Mouse (Mus musculus) MEL (cell line): ENCODE measurements around the gene Exoc3l2. TPM values are rescaled to one million over a fixed set of nuclear protein-coding genes. Genes with fewer than 3 reads are reported as not detected.

Experiments used
- DNase-seq: peaks from one replicate; pipeline ENCODE4 v3.0.0; 2011; ENCODE audit warnings: low read depth, low spot score
- H3K27ac ChIP-seq: 2 replicates; pipeline ENCODE4 v1.5.1; 2012; ENCODE audit warnings: low read depth, mild to moderate bottlenecking, control low read depth, low read length, moderate library complexity; ENCODE audit not compliant: control insufficient read depth
- H3K27me3 ChIP-seq, 2 experiments: fragments of 150-350 bp in 1 of 2; sonication (generic) in 1 of 2; 2 replicates each; pipeline ENCODE4 v1.6.1; 2012; ENCODE audit warnings: low read length in 2 of 2, mild to moderate bottlenecking in 2 of 2, improper control_type of control experiment in 1 of 2, moderate library complexity in 1 of 2; ENCODE audit not compliant: insufficient read depth in 2 of 2, control insufficient read depth in 1 of 2
- H3K36me3 ChIP-seq, 2 experiments: 2 replicates each; pipeline ENCODE4 v1.6.1; 2012 to 2014; ENCODE audit warnings: low read length in 2 of 2, improper control_type of control experiment in 1 of 2, inconsistent platforms in 1 of 2, mild to moderate bottlenecking in 1 of 2; ENCODE audit not compliant: insufficient read depth in 2 of 2, control insufficient read depth in 1 of 2
- H3K4me1 ChIP-seq, 2 experiments: fragments of 150-350 bp in 1 of 2; sonication (generic) in 1 of 2; 2 replicates each; pipeline ENCODE4 v1.6.1; 2012; ENCODE audit warnings: low read length in 2 of 2, improper control_type of control experiment in 1 of 2, mild to moderate bottlenecking in 1 of 2; ENCODE audit not compliant: insufficient read depth in 2 of 2, control insufficient read depth in 1 of 2
- H3K4me3 ChIP-seq, 2 experiments: fragments of 150-350 bp in 1 of 2; sonication (generic) in 1 of 2; 2 replicates each; pipeline ENCODE4 v1.5.1; 2012; ENCODE audit warnings: low read depth in 2 of 2, low read length in 2 of 2, mild to moderate bottlenecking in 2 of 2, moderate library complexity in 2 of 2, control low read depth in 1 of 2, improper control_type of control experiment in 1 of 2; ENCODE audit not compliant: control insufficient read depth in 1 of 2, insufficient read depth in 1 of 2
- H3K79me2 ChIP-seq: 2 replicates; pipeline ENCODE4 v1.6.1; 2012; ENCODE audit warnings: mild to moderate bottlenecking, low read length, moderate library complexity; ENCODE audit not compliant: control insufficient read depth, poor library complexity, insufficient read depth
- H3K9ac ChIP-seq: 2 replicates; pipeline ENCODE4 v1.6.1; 2012; ENCODE audit warnings: low read depth, mild to moderate bottlenecking, control low read depth, low read length, moderate library complexity; ENCODE audit not compliant: control insufficient read depth, poor library complexity, severe bottlenecking
- H3K9me3 ChIP-seq: fragments of 150-350 bp; sonication (generic); replicated peaks from 2 replicates; pipeline ENCODE4 v1.6.1; 2012; ENCODE audit warnings: mild to moderate bottlenecking, low read length, improper control_type of control experiment, moderate library complexity; ENCODE audit not compliant: insufficient read depth
- BHLHE40 ChIP-seq: IDR thresholded peaks from 2 replicates; pipeline ENCODE4 v1.6.1; 2012; ENCODE audit warnings: low read depth, mild to moderate bottlenecking, inconsistent platforms, low read length, improper control_type of control experiment, borderline replicate concordance
- CHD1 ChIP-seq: IDR thresholded peaks from 2 replicates; pipeline ENCODE4 v1.6.1; 2012; ENCODE audit warnings: low read depth, mild to moderate bottlenecking, inconsistent platforms, low read length, improper control_type of control experiment
- CHD2 ChIP-seq: IDR thresholded peaks from 2 replicates; pipeline ENCODE4 v1.6.1; 2011; ENCODE audit warnings: low read length, improper control_type of control experiment
- CTCF ChIP-seq, 3 experiments: IDR thresholded peaks in 2 of 3; conservative IDR thresholded peaks in 1 of 3; 2 replicates each; pipeline ENCODE4 v1.5.1; 2011 to 2012; ENCODE audit warnings: low read length in 3 of 3, low read depth in 2 of 3, mild to moderate bottlenecking in 2 of 3, improper control_type of control experiment in 1 of 3, inconsistent platforms in 1 of 3, mixed read lengths in 1 of 3, moderate library complexity in 1 of 3; ENCODE audit not compliant: control insufficient read depth in 1 of 3, insufficient read depth in 1 of 3, poor library complexity in 1 of 3, severe bottlenecking in 1 of 3
- ETS1 ChIP-seq: IDR thresholded peaks from 2 replicates; pipeline ENCODE4 v1.6.1; 2012; ENCODE audit warnings: low read depth, mild to moderate bottlenecking, inconsistent platforms, low read length, improper control_type of control experiment, moderate library complexity
- GATA1 ChIP-seq: IDR thresholded peaks from 2 replicates; pipeline ENCODE4 v1.6.1; 2011; ENCODE audit warnings: low read depth, low read length, improper control_type of control experiment
- HCFC1 ChIP-seq: IDR thresholded peaks from 2 replicates; pipeline ENCODE4 v1.6.1; 2012; ENCODE audit warnings: low read depth, mild to moderate bottlenecking, inconsistent platforms, low read length, improper control_type of control experiment, moderate library complexity
- JUND ChIP-seq: IDR thresholded peaks from 2 replicates; pipeline ENCODE4 v1.6.1; 2011; ENCODE audit warnings: low read depth, mild to moderate bottlenecking, improper control_type of control experiment, low read length
- KAT2A ChIP-seq: conservative IDR thresholded peaks from 2 replicates; pipeline ENCODE4 v1.6.1; 2012; ENCODE audit warnings: low read depth, low read length, improper control_type of control experiment, inconsistent platforms
- MAFK ChIP-seq: IDR thresholded peaks from 2 replicates; pipeline ENCODE4 v1.6.1; 2011; ENCODE audit warnings: low read depth, mild to moderate bottlenecking, low read length, improper control_type of control experiment, borderline replicate concordance
- MAZ ChIP-seq: IDR thresholded peaks from 2 replicates; pipeline ENCODE4 v1.6.1; 2012; ENCODE audit warnings: low read depth, mild to moderate bottlenecking, inconsistent platforms, low read length, improper control_type of control experiment
- MEF2A ChIP-seq: IDR thresholded peaks from 2 replicates; pipeline ENCODE4 v1.6.1; 2014; ENCODE audit warnings: low read depth, mild to moderate bottlenecking, inconsistent platforms, low read length, improper control_type of control experiment; ENCODE audit not compliant: poor library complexity, insufficient replicate concordance, severe bottlenecking; ENCODE audit errors: extremely low read depth
- MXI1 ChIP-seq: IDR thresholded peaks from 2 replicates; pipeline ENCODE4 v1.6.1; 2011; ENCODE audit warnings: mild to moderate bottlenecking, low read depth, low read length, improper control_type of control experiment
- MYC ChIP-seq: IDR thresholded peaks from 2 replicates; pipeline ENCODE4 v1.6.1; 2011; ENCODE audit warnings: low read depth, mild to moderate bottlenecking, low read length, improper control_type of control experiment, moderate library complexity
- NELFE ChIP-seq: IDR thresholded peaks from 2 replicates; pipeline ENCODE4 v1.6.1; 2011; ENCODE audit warnings: low read depth, low read length, improper control_type of control experiment
- NRF1 ChIP-seq: IDR thresholded peaks from 2 replicates; pipeline ENCODE4 v1.6.1; 2014; ENCODE audit warnings: low read depth, mild to moderate bottlenecking, inconsistent platforms, low read length, improper control_type of control experiment, moderate library complexity; ENCODE audit not compliant: poor library complexity, insufficient read depth, severe bottlenecking
- POLR2AphosphoS2 ChIP-seq: IDR thresholded peaks from 2 replicates; pipeline ENCODE4 v1.6.1; 2011; ENCODE audit warnings: low read length, improper control_type of control experiment
- RAD21 ChIP-seq: IDR thresholded peaks from 2 replicates; pipeline ENCODE4 v1.6.1; 2011; ENCODE audit warnings: mild to moderate bottlenecking, low read depth, low read length, improper control_type of control experiment
- RCOR1 ChIP-seq: IDR thresholded peaks from 2 replicates; pipeline ENCODE4 v1.6.1; 2012; ENCODE audit warnings: low read depth, mild to moderate bottlenecking, inconsistent platforms, low read length, improper control_type of control experiment
- SMC3 ChIP-seq: IDR thresholded peaks from 2 replicates; pipeline ENCODE4 v1.6.1; 2011; ENCODE audit warnings: low read depth, low read length, improper control_type of control experiment
- TAL1 ChIP-seq: IDR thresholded peaks from 2 replicates; pipeline ENCODE4 v1.6.1; 2012; ENCODE audit warnings: mild to moderate bottlenecking, inconsistent platforms, low read length, moderate library complexity, mixed read lengths
- TBP ChIP-seq: IDR thresholded peaks from 2 replicates; pipeline ENCODE4 v1.8.0; 2011; ENCODE audit warnings: low read depth, low read length, improper control_type of control experiment
- UBTF ChIP-seq: IDR thresholded peaks from 2 replicates; pipeline ENCODE4 v1.6.1; 2012; ENCODE audit warnings: low read depth, mild to moderate bottlenecking, inconsistent platforms, low read length, improper control_type of control experiment, moderate library complexity, borderline replicate concordance; ENCODE audit not compliant: insufficient read depth
- USF1 ChIP-seq: IDR thresholded peaks from 2 replicates; pipeline ENCODE4 v1.6.1; 2014; ENCODE audit warnings: low read depth, mild to moderate bottlenecking, inconsistent platforms, low read length, improper control_type of control experiment, moderate library complexity
- ZKSCAN1 ChIP-seq: IDR thresholded peaks from 2 replicates; pipeline ENCODE4 v1.6.1; 2012; ENCODE audit warnings: low read depth, mild to moderate bottlenecking, inconsistent platforms, low read length, improper control_type of control experiment, moderate library complexity
- ZMIZ1 ChIP-seq: IDR thresholded peaks from 2 replicates; pipeline ENCODE4 v1.6.1; 2012; ENCODE audit warnings: low read depth, mild to moderate bottlenecking, inconsistent platforms, low read length, improper control_type of control experiment, moderate library complexity
- ZNF384 ChIP-seq: IDR thresholded peaks from 2 replicates; pipeline ENCODE4 v1.6.1; 2012; ENCODE audit warnings: low read depth, mild to moderate bottlenecking, inconsistent platforms, low read length, improper control_type of control experiment
- polyA plus RNA-seq, 2 experiments: library from polyadenylated mRNA; stranded (reverse) in 1 of 2; unstranded in 1 of 2; fragments of >175 nt in 1 of 2; fragments of >200 nt in 1 of 2; gene quantifications; 2 replicates each; pipeline versions ENCODE4 v1.2.1 to v1.2.4; 2012; ENCODE audit warnings: low replicate concordance in 2 of 2, low read depth in 1 of 2; ENCODE audit not compliant: insufficient read length in 2 of 2, insufficient read depth in 1 of 2, missing spikeins in 1 of 2
- total RNA-seq: library from RNA; depleted of rRNA; stranded (reverse); fragments of 300-350 nt; gene quantifications from 2 replicates; pipeline ENCODE4 v1.2.3, GENCODE M21; 2012; rRNA removed

Gene Exoc3l2
- 0.08 TPM in 1 of 2 replicates, not detected in the other for total RNA-seq
- under 1 TPM in 1 of 2 experiments, not detected in 1; 0.08 TPM for polyA plus RNA-seq

DNA sequence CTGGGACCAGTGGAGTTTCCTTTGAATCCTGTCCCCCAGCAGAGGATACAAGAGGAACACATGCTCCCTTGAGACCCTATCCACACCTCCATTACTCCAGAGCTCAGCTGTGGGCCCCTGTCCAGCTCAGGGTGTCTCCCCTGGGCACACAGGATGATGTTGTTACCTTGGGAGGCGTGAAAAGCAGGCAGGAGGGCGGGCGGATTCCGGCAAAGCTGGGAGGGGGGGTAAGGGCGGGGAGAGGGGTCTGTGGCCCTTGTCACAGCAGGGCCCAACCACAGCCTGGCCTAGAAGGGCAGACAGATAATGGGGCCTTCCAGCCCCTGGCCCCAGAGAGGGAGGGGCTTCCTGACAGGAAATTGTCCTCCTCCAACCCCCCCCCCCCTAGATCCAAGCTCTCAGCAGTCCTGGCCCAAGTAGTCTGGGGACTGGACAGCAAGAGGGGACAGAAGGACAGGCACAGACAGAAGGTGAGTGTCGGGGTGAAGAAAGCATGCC lies at the start of gene Exoc3l2:
TSS of gene Exoc3l2 (plus strand) at position 448 of the 498 bp plus-strand sequence.
- H3K27ac ChIP-seq = no peak within 1 kb of the TSS
- H3K4me3 ChIP-seq = no peak within 1 kb of the TSS
- DNase-seq = no peak
- peaks cover 3% of the 10 kb centered on the region; the same call in 1 of the 2 replicates for H3K79me2 ChIP-seq
- H3K27me3 ChIP-seq = no peaks in the 10 kb centered on the region
- no peak for TF ChIP-seq CTCF (IDR thresholded peaks at IDR 0.05 in 2 of 3, conservative IDR thresholded peaks at IDR 0.05 in 1 of 3; ENCODE audit: control insufficient read depth in 1 of 3, insufficient read depth in 1 of 3, low read depth in 2 of 3, low read length in 3 of 3, poor library complexity in 1 of 3, severe bottlenecking in 1 of 3)
- no peak for TF ChIP-seq MYC
- TF ChIP-seq SMC3 = no peak
- TF ChIP-seq KAT2A = no peak
- TF ChIP-seq USF1 = no peak
- no peak for TF ChIP-seq RCOR1
- TF ChIP-seq HCFC1 = no peak
- TF ChIP-seq TAL1 = no peak
- no peak for TF ChIP-seq NELFE
- no peak for TF ChIP-seq TBP
- no peak for TF ChIP-seq ZMIZ1
- no peak for TF ChIP-seq MEF2A
- TF ChIP-seq POLR2AphosphoS2 = no peak
- TF ChIP-seq ZKSCAN1 = no peak
- TF ChIP-seq UBTF = no peak
- no peak for TF ChIP-seq CHD1
- no peak for TF ChIP-seq RAD21
- no peak for TF ChIP-seq JUND
- TF ChIP-seq ZNF384 = no peak
- TF ChIP-seq, all 39 proteins: peak for 0
- no peaks in the 10 kb centered on the region for H3K36me3 ChIP-seq
- H3K9me3 ChIP-seq = no peaks in the 10 kb centered on the region
- no peak within 1 kb of the TSS for H3K9ac ChIP-seq
- H3K4me1 ChIP-seq = no peaks in the 10 kb centered on the region; a peak in 1 of 4 replicates

DNA sequence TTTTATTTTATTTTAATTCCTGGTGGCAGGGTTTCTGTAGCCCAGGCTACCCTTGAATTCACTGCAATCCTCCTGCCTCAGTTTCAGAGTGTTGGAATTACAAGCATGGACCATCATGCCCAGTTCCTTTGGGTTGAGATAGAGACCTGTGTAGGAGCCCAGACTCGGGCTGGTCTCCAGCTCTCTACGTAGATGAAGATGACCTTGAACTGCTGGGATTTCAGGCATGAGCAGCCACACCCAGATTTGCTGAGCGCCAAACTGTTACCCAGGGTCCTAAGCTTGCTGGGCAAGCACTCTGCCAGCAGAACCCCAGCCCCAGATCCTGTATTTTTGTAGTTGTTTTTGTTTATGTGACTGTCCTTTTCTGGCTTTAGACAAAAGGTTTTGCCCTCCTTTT lies 49.6 kb upstream of the Exoc3l2 start:
- Histone ChIP-seq H3K27ac (no peak overlapping the region), H3K4me1 (no peaks in the 10 kb centered on the region), H3K36me3 (no peaks in the 10 kb centered on the region)
- DNase-seq = no peak
- TF ChIP-seq MYC (no peak), ZMIZ1 (no peak), USF1 (no peak), CHD1 (no peak), GATA1 (no peak), MXI1 (no peak), NRF1 (no peak), ETS1 (no peak), MAZ (no peak), POLR2AphosphoS2 (no peak), HCFC1 (no peak), NELFE (no peak), BHLHE40 (no peak), CHD2 (no peak), MAFK (no peak)
- TF ChIP-seq, all 39 proteins: peak for 0
- Histone ChIP-seq H3K79me2 (no peaks in the 10 kb centered on the region), H3K27me3 (peaks cover 0 to 2% of the 10 kb centered on the region in 2 experiments; a peak in 1 of 4 replicates), H3K9ac (no peak overlapping the region), H3K4me3 (no peak overlapping the region), H3K9me3 (no peaks in the 10 kb centered on the region)
